Mouse (Mus musculus): Measurements from ENCODE around the gene Nod1. TPM values are rescaled to one million over a fixed set of nuclear protein-coding genes. Genes with fewer than 3 reads are reported as not detected.

Gene Nod1
- polyA plus RNA-seq, 1 experiment from 2014 or later = 4.2 TPM

- Histone ChIP-seq H3K27me3 (replicated peaks) (peaks cover 39% of the 10 kb centered on the region), H3K27ac (replicated peaks) (no peak overlapping the region), H3K36me3 (peaks cover 11% of the 10 kb centered on the region), H3K4me1 (peaks cover 11% of the 10 kb centered on the region), H3K9ac (no peak overlapping the region), H3K4me2 (no peak overlapping the region), H3K9me3 (no peaks in the 10 kb centered on the region), H3K4me3 (no peak overlapping the region)
- 45% methylated on average over 4 of the region's 4 CpGs for WGBS
- ATAC-seq (ENCODE audit: extremely low read depth, insufficient number of reproducible peaks, low FRiP score, low TSS enrichment) = no peak
These were observed 32.8 kb downstream of the Nod1 start for GRCm38 (mm10) chr6:54939631-54940030.

GRCm38 (mm10) chr6:54936496-54936895, 35.9 kb downstream of the Nod1 start:
- Histone ChIP-seq H3K9me3 (no peaks in the 10 kb centered on the region), H3K9ac (no peak overlapping the region), H3K4me1 (peaks cover 13% of the 10 kb centered on the region), H3K27me3 (replicated peaks) (peaks cover 8% of the 10 kb centered on the region; the same call in 1 of the 2 replicates), H3K27ac (replicated peaks) (no peak overlapping the region), H3K4me2 (no peak overlapping the region), H3K36me3 (peaks cover 5% of the 10 kb centered on the region), H3K4me3 (no peak overlapping the region)
- WGBS = 36% methylated on average over 2 of the region's 2 CpGs
- no peak for ATAC-seq (ENCODE audit: extremely low read depth, insufficient number of reproducible peaks, low FRiP score, low TSS enrichment)

GRCm38 (mm10) chr6:54934930-54935329, 37.5 kb downstream of the Nod1 start:
- 63% methylated on average over 5 of the region's 5 CpGs for WGBS
- no peak overlapping the region for H3K9ac ChIP-seq
- H3K4me2 ChIP-seq = no peak overlapping the region
- H3K27me3 ChIP-seq (replicated peaks) = no peaks in the 10 kb centered on the region
- H3K36me3 ChIP-seq = peaks cover 9% of the 10 kb centered on the region
- no peak overlapping the region for H3K4me3 ChIP-seq
- no peak for ATAC-seq (ENCODE audit: extremely low read depth, insufficient number of reproducible peaks, low FRiP score, low TSS enrichment)
- H3K4me1 ChIP-seq = peaks cover 11% of the 10 kb centered on the region
- no peak overlapping the region for H3K27ac ChIP-seq (replicated peaks)
- no peaks in the 10 kb centered on the region for H3K9me3 ChIP-seq

DNA sequence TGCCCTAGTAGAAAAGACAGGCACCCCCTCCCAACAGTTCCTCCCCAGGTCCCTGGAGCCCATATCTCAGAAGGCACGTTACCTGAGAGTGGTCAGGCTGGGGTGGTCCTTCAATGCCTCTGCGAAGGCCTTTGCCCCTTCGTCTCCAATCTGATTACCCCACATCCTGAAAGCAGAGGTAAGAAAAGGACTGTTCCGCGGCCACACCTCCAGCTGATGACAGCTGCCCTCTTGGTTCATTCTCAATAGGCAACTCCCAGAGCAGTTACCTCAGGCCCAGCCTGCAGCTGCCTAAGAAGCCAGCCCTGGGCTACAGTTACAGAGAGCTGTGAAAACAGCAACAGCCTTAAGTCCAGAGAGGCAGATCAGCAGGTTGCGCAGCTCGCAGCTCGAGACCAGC, 38.1 kb downstream of the Nod1 start:
- H3K9me3 ChIP-seq = no peaks in the 10 kb centered on the region
- WGBS = 45% methylated on average over 8 of the region's 8 CpGs
- no peak overlapping the region for H3K27ac ChIP-seq (replicated peaks)
- H3K4me3 ChIP-seq = no peak overlapping the region
- H3K4me2 ChIP-seq = no peak overlapping the region
- H3K4me1 ChIP-seq = peaks cover 9% of the 10 kb centered on the region
- ATAC-seq (ENCODE audit: extremely low read depth, insufficient number of reproducible peaks, low FRiP score, low TSS enrichment) = no peak
- H3K36me3 ChIP-seq = peaks cover 14% of the 10 kb centered on the region
- no peaks in the 10 kb centered on the region for H3K27me3 ChIP-seq (replicated peaks)
- H3K9ac ChIP-seq = no peak overlapping the region

- H3K4me2 ChIP-seq = no peak overlapping the region
- no peaks in the 10 kb centered on the region for H3K27me3 ChIP-seq (replicated peaks)
- ATAC-seq (ENCODE audit: extremely low read depth, insufficient number of reproducible peaks, low FRiP score, low TSS enrichment) = no peak
- H3K36me3 ChIP-seq = peaks cover 14% of the 10 kb centered on the region
- no peaks in the 10 kb centered on the region for H3K9me3 ChIP-seq
- H3K4me1 ChIP-seq = peaks cover 9% of the 10 kb centered on the region
- H3K4me3 ChIP-seq = no peak overlapping the region
- WGBS = 53% methylated on average over 3 of the region's 3 CpGs
- no peak overlapping the region for H3K9ac ChIP-seq
- no peak overlapping the region for H3K27ac ChIP-seq (replicated peaks)
These were observed 38.5 kb downstream of the Nod1 start for GRCm38 (mm10) chr6:54933866-54934265.

- H3K9me3 ChIP-seq = no peaks in the 10 kb centered on the region
- H3K4me1 ChIP-seq = peaks cover 9% of the 10 kb centered on the region
- 71% methylated on average over 5 of the region's 5 CpGs for WGBS
- H3K9ac ChIP-seq = no peak overlapping the region
- no peaks in the 10 kb centered on the region for H3K27me3 ChIP-seq (replicated peaks)
- H3K4me2 ChIP-seq = no peak overlapping the region
- ATAC-seq (ENCODE audit: extremely low read depth, insufficient number of reproducible peaks, low FRiP score, low TSS enrichment) = no peak
- H3K27ac ChIP-seq (replicated peaks) = no peak overlapping the region
- H3K4me3 ChIP-seq = no peak overlapping the region
- H3K36me3 ChIP-seq = peaks cover 14% of the 10 kb centered on the region
These were observed 39.2 kb downstream of the Nod1 start for GRCm38 (mm10) chr6:54933216-54933615.

GRCm38 (mm10) chr6:54932526-54932925, 39.9 kb downstream of the Nod1 start:
- Histone ChIP-seq H3K4me1 (peaks cover 9% of the 10 kb centered on the region), H3K36me3 (peaks cover 18% of the 10 kb centered on the region), H3K4me3 (no peak overlapping the region), H3K27me3 (replicated peaks) (no peaks in the 10 kb centered on the region), H3K27ac (replicated peaks) (no peak overlapping the region), H3K4me2 (no peak overlapping the region), H3K9ac (no peak overlapping the region), H3K9me3 (no peaks in the 10 kb centered on the region)
- WGBS = 86% methylated on average over 12 of the region's 12 CpGs
- ATAC-seq (ENCODE audit: extremely low read depth, insufficient number of reproducible peaks, low FRiP score, low TSS enrichment) = no peak

- 88% methylated on average over 4 of the region's 4 CpGs for WGBS
- Histone ChIP-seq H3K4me1 (peaks cover 9% of the 10 kb centered on the region), H3K27ac (replicated peaks) (no peak overlapping the region), H3K36me3 (peaks cover 18% of the 10 kb centered on the region), H3K9me3 (no peaks in the 10 kb centered on the region), H3K9ac (no peak overlapping the region), H3K27me3 (replicated peaks) (no peaks in the 10 kb centered on the region), H3K4me2 (no peak overlapping the region), H3K4me3 (no peak overlapping the region)
- no peak for ATAC-seq (ENCODE audit: extremely low read depth, insufficient number of reproducible peaks, low FRiP score, low TSS enrichment)
These were observed 40.8 kb downstream of the Nod1 start for GRCm38 (mm10) chr6:54931641-54932040.

- H3K9ac ChIP-seq = no peak overlapping the region
- 78% methylated on average over 6 of the region's 6 CpGs for WGBS
- ATAC-seq (ENCODE audit: extremely low read depth, insufficient number of reproducible peaks, low FRiP score, low TSS enrichment) = no peak
- H3K9me3 ChIP-seq = no peaks in the 10 kb centered on the region
- H3K36me3 ChIP-seq = peaks cover 18% of the 10 kb centered on the region
- no peak overlapping the region for H3K4me2 ChIP-seq
- H3K27me3 ChIP-seq (replicated peaks) = no peaks in the 10 kb centered on the region
- no peak overlapping the region for H3K4me3 ChIP-seq
- no peak overlapping the region for H3K27ac ChIP-seq (replicated peaks)
- no peaks in the 10 kb centered on the region for H3K4me1 ChIP-seq
These were observed 44.5 kb downstream of the Nod1 start for GRCm38 (mm10) chr6:54927946-54928345.

- H3K27me3 ChIP-seq (replicated peaks) = no peaks in the 10 kb centered on the region
- no peaks in the 10 kb centered on the region for H3K9me3 ChIP-seq
- H3K4me1 ChIP-seq = no peaks in the 10 kb centered on the region
- WGBS = 75% methylated on average over 2 of the region's 2 CpGs
- H3K4me2 ChIP-seq = no peak overlapping the region
- no peak overlapping the region for H3K9ac ChIP-seq
- no peak for ATAC-seq (ENCODE audit: extremely low read depth, insufficient number of reproducible peaks, low FRiP score, low TSS enrichment)
- H3K36me3 ChIP-seq = peaks cover 17% of the 10 kb centered on the region
- H3K4me3 ChIP-seq = no peak overlapping the region
- H3K27ac ChIP-seq (replicated peaks) = no peak overlapping the region
These were observed 45.5 kb downstream of the Nod1 start for GRCm38 (mm10) chr6:54926899-54927298.

GRCm38 (mm10) chr6:54925736-54926440, 46.5 kb downstream of the Nod1 start:
- Histone ChIP-seq H3K4me1 (no peaks in the 10 kb centered on the region), H3K4me2 (no peak overlapping the region), H3K9ac (no peak overlapping the region), H3K36me3 (0 out of 2 replicates have a peak, but pooled peaks cover 9% of the 10 kb centered on the region), H3K9me3 (no peaks in the 10 kb centered on the region), H3K27ac (replicated peaks) (no peak overlapping the region), H3K4me3 (no peak overlapping the region), H3K27me3 (replicated peaks) (no peaks in the 10 kb centered on the region)
- WGBS = 55% methylated on average over 7 of the region's 7 CpGs
- no peak for ATAC-seq (ENCODE audit: extremely low read depth, insufficient number of reproducible peaks, low FRiP score, low TSS enrichment)

- H3K36me3 ChIP-seq = 0 out of 2 replicates have a peak, but pooled peaks cover 4% of the 10 kb centered on the region
- no peaks in the 10 kb centered on the region for H3K4me1 ChIP-seq
- H3K4me3 ChIP-seq = no peak overlapping the region
- H3K4me2 ChIP-seq = no peak overlapping the region
- no peak overlapping the region for H3K27ac ChIP-seq (replicated peaks)
- ATAC-seq (ENCODE audit: extremely low read depth, insufficient number of reproducible peaks, low FRiP score, low TSS enrichment) = no peak
- 86% methylated on average over 16 of the region's 16 CpGs for WGBS
- no peaks in the 10 kb centered on the region for H3K27me3 ChIP-seq (replicated peaks)
- no peak overlapping the region for H3K9ac ChIP-seq
- H3K9me3 ChIP-seq = no peaks in the 10 kb centered on the region
These were observed 47.9 kb downstream of the Nod1 start for GRCm38 (mm10) chr6:54924538-54924937.
